Mouse (Mus musculus) neural tube, embryonic 15.5 days (tissue): ENCODE results near the gene Soat2. TPM values are rescaled to one million over a fixed set of nuclear protein-coding genes. Genes with fewer than 3 reads are reported as not detected.

Experiments used
- ATAC-seq: fragments of 200-750 bp; cut with Nextera tagmentation; 2 replicates; pipeline ENCODE4 v1.8.0; 2017; ENCODE audit warnings: mild to moderate bottlenecking, moderate TSS enrichment, moderate library complexity; ENCODE audit not compliant: low FRiP score
- H3K27ac ChIP-seq: fragments of 300-500 bp; sonication (generic); replicated peaks from 2 replicates; pipeline ENCODE4 v1.5.1; 2015; ENCODE audit warnings: mild to moderate bottlenecking, inconsistent platforms
- H3K27me3 ChIP-seq: fragments of 300-500 bp; sonication (generic); replicated peaks from 2 replicates; pipeline ENCODE4 v1.6.1; 2015; ENCODE audit warnings: inconsistent platforms
- H3K36me3 ChIP-seq: fragments of 300-500 bp; sonication (generic); 2 replicates; pipeline ENCODE4 v1.6.1; 2015; ENCODE audit warnings: inconsistent platforms
- H3K4me1 ChIP-seq: fragments of 300-500 bp; sonication (generic); 2 replicates; pipeline ENCODE4 v1.6.1; 2015; ENCODE audit warnings: inconsistent platforms
- H3K4me2 ChIP-seq: fragments of 300-500 bp; sonication (generic); 2 replicates; pipeline ENCODE4 v1.6.1; 2015; ENCODE audit warnings: inconsistent platforms, mild to moderate bottlenecking, moderate library complexity
- H3K4me3 ChIP-seq: fragments of 300-500 bp; sonication (generic); replicated peaks from 2 replicates; pipeline ENCODE4 v1.5.1; 2015; ENCODE audit warnings: mild to moderate bottlenecking, inconsistent platforms
- H3K9ac ChIP-seq: fragments of 300-500 bp; sonication (generic); replicated peaks from 2 replicates; pipeline ENCODE4 v1.6.1; 2015; ENCODE audit warnings: mild to moderate bottlenecking, inconsistent platforms
- H3K9me3 ChIP-seq: fragments of 300-500 bp; sonication (generic); replicated peaks from 2 replicates; pipeline ENCODE4 v1.6.1; 2016; ENCODE audit warnings: inconsistent platforms
- WGBS: fragments of 180-500 bp; shearing (Covaris S2); methylation state at CpG from one replicate; pipeline ENCODE4 v1.1.7; 2015; ENCODE audit warnings: mixed read lengths; 5-methylcytosine and 5-hydroxymethylcytosine counted together
- polyA plus RNA-seq: library from polyadenylated mRNA; unstranded; fragments of >200 nt; fragmentation: Nextera tagmentation; extraction: Ambion mirVana; gene quantifications from 2 replicates; pipeline ENCODE4 v1.2.1, GENCODE M21; 2015

Gene Soat2
- polyA plus RNA-seq, 1 experiment from 2014 or later: 0.06 TPM

DNA sequence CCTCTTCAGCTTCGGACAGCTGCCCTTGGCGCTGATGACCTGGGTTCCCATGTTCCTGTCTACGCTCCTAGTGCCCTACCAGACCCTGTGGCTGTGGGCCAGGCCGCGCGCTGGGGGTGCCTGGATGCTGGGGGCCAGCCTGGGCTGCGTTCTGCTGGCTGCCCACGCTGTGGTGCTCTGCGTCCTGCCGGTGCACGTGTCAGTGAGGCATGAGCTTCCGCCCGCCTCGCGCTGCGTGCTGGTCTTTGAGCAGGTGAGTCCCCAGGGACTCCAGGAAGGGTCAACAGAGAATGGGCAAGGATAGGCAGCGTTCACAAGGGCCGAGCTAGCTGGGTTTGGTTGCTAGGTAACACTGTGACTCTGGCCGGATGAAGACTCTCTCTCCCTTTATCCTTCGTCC is 6.5 kb downstream of the Soat2 start:
- 32% methylated on average over 20 of the region's 20 CpGs for WGBS
- Histone ChIP-seq H3K4me2 (peak overlapping the region; percentile 11; the same call in 1 of the 2 replicates), H3K27me3 (no peaks in the 10 kb centered on the region), H3K9ac (no peak overlapping the region), H3K9me3 (no peaks in the 10 kb centered on the region), H3K4me1 (peaks cover 8% of the 10 kb centered on the region; the same call in 1 of the 2 replicates), H3K36me3 (no peaks in the 10 kb centered on the region), H3K27ac (no peak overlapping the region), H3K4me3 (no peak overlapping the region)
- ATAC-seq: no peak

- Histone ChIP-seq H3K27me3 (no peaks in the 10 kb centered on the region), H3K9ac (no peak overlapping the region), H3K27ac (no peak overlapping the region), H3K36me3 (no peaks in the 10 kb centered on the region), H3K4me3 (no peak overlapping the region), H3K4me1 (peaks cover 4% of the 10 kb centered on the region; the same call in 1 of the 2 replicates), H3K9me3 (no peaks in the 10 kb centered on the region), H3K4me2 (no peak overlapping the region)
- 72% methylated on average over 27 of the region's 27 CpGs for WGBS
- ATAC-seq: no peak
Observed at GRCm38 (mm10) chr15:102160415-102161060, 10.2 kb downstream of the Soat2 start.

DNA sequence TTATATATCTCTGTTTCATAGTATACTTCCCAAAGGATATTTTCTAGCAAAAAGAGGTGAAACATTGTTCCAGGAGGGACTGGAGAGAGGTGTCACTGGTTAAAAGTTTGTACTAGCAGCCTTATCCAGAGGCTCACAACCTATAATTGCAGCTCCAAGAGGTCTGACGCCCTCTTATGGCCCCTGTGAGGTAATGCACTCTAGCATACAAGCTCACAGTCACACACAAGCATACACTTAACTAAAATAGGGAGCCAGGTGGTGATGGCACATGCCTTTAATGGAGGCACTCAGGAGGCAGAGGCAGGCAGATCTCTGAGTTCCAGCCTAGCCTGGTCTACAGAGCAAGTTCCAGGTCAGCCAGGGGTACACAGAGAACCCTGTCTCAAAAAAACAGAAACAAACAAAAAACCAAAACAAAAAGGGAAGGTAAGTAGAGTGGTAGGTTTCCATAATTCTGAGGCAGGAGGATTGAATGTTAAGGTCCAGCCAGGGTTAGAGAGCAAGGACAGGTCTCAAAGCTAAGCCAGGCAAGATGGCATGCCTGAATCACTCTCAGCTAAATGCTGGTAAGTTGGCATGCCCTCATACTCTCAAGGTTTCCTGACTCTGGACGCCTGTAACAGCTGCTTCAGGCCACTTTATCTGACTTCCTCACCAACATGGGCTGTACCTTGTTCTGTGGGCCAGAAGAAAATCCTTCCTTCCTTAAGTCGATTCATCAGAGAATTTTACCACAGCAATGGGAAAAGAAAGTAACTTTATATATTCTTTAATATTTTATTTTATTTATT is 13.8 kb downstream of the Soat2 start:
- Histone ChIP-seq H3K4me3 (no peak overlapping the region), H3K27ac (no peak overlapping the region), H3K9me3 (no peaks in the 10 kb centered on the region), H3K4me1 (no peaks in the 10 kb centered on the region), H3K9ac (no peak overlapping the region), H3K27me3 (no peaks in the 10 kb centered on the region), H3K36me3 (no peaks in the 10 kb centered on the region), H3K4me2 (no peak overlapping the region)
- WGBS: 64% methylated on average over 3 of the region's 3 CpGs
- no peak for ATAC-seq

- 61% methylated on average over 6 of the region's 6 CpGs for whole genome bisulfite sequencing
- Histone ChIP-seq H3K27ac (no peak overlapping the region), H3K9ac (no peak overlapping the region), H3K4me3 (no peak overlapping the region), H3K4me1 (no peaks in the 10 kb centered on the region), H3K27me3 (no peaks in the 10 kb centered on the region), H3K4me2 (no peak overlapping the region), H3K36me3 (no peaks in the 10 kb centered on the region), H3K9me3 (no peaks in the 10 kb centered on the region)
- no peak for ATAC-seq
Observed at GRCm38 (mm10) chr15:102165468-102166100, 15.3 kb downstream of the Soat2 start.

GRCm38 (mm10) chr15:102167620-102168021 is 17.3 kb downstream of the Soat2 start:
- no peaks in the 10 kb centered on the region for H3K9me3 ChIP-seq
- H3K4me1 ChIP-seq: no peaks in the 10 kb centered on the region
- H3K4me2 ChIP-seq: no peak overlapping the region
- H3K36me3 ChIP-seq: no peaks in the 10 kb centered on the region
- H3K27ac ChIP-seq: no peak overlapping the region
- H3K9ac ChIP-seq: no peak overlapping the region
- no peak for ATAC-seq
- H3K4me3 ChIP-seq: no peak overlapping the region
- H3K27me3 ChIP-seq: no peaks in the 10 kb centered on the region
- 61% methylated on average over 6 of the region's 6 CpGs for WGBS

GRCm38 (mm10) chr15:102169064-102169463 is 18.7 kb downstream of the Soat2 start:
- Histone ChIP-seq H3K4me2 (no peak overlapping the region), H3K36me3 (no peaks in the 10 kb centered on the region), H3K4me1 (no peaks in the 10 kb centered on the region), H3K4me3 (no peak overlapping the region), H3K27me3 (no peaks in the 10 kb centered on the region), H3K27ac (no peak overlapping the region), H3K9ac (no peak overlapping the region), H3K9me3 (no peaks in the 10 kb centered on the region)
- WGBS: 73% methylated on average over 2 of the region's 2 CpGs
- ATAC-seq: no peak

GRCm38 (mm10) chr15:102173581-102173980 is 23.3 kb downstream of the Soat2 start:
- Histone ChIP-seq H3K9ac (no peak overlapping the region), H3K4me1 (no peaks in the 10 kb centered on the region), H3K4me2 (no peak overlapping the region), H3K27ac (no peak overlapping the region), H3K27me3 (no peaks in the 10 kb centered on the region), H3K36me3 (0 out of 2 replicates have a peak, but pooled peaks cover 3% of the 10 kb centered on the region), H3K9me3 (no peaks in the 10 kb centered on the region), H3K4me3 (no peak overlapping the region)
- WGBS: 97% methylated on average over 3 of the region's 3 CpGs
- ATAC-seq: no peak

DNA sequence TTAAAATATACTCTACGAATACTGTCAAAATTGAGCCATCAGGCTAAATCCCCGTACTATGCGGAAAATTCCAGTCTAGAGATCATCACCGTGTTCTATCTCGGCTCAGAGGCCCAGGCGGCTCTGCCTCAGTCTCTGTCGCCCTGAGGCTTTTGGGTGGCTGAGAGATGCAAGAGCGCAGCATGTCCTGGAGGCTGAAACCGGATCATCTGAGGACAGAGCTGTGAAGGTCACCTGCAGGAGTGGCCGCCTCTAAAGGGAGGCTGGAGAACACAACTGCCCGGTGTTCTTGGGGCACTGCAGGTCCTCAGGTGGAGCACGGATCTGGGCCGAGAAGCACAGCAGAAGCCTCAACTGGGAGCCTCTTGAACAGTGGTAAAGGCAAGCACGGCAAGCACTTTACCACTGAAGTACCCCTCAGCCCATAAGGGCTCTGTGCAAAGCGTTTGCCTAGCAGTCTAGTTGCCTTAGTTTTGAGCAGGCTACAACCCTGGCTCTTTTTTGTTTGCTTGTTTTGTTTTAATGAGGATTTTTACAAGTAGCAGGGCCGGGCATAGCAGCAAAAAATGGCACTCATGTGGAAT is 25.5 kb downstream of the Soat2 start:
- Histone ChIP-seq H3K27me3 (no peaks in the 10 kb centered on the region), H3K4me3 (no peak overlapping the region), H3K27ac (no peak overlapping the region), H3K4me1 (no peaks in the 10 kb centered on the region), H3K36me3 (0 out of 2 replicates have a peak, but pooled peaks cover 7% of the 10 kb centered on the region), H3K9me3 (no peaks in the 10 kb centered on the region), H3K4me2 (no peak overlapping the region), H3K9ac (no peak overlapping the region)
- 90% methylated on average over 16 of the region's 16 CpGs for WGBS
- ATAC-seq: no peak

- Histone ChIP-seq H3K27ac (no peak overlapping the region), H3K9ac (no peak overlapping the region), H3K9me3 (no peaks in the 10 kb centered on the region), H3K36me3 (0 out of 2 replicates have a peak, but pooled peaks cover 7% of the 10 kb centered on the region), H3K4me2 (no peak overlapping the region), H3K4me1 (no peaks in the 10 kb centered on the region), H3K27me3 (no peaks in the 10 kb centered on the region), H3K4me3 (no peak overlapping the region)
- WGBS: 87% methylated on average over 7 of the region's 7 CpGs
- no peak for ATAC-seq
Observed at GRCm38 (mm10) chr15:102176571-102177316, 26.4 kb downstream of the Soat2 start.

GRCm38 (mm10) chr15:102177417-102177816 is 27.1 kb downstream of the Soat2 start:
- Histone ChIP-seq H3K9ac (no peak overlapping the region), H3K4me3 (no peak overlapping the region), H3K4me2 (no peak overlapping the region), H3K27me3 (no peaks in the 10 kb centered on the region), H3K9me3 (no peaks in the 10 kb centered on the region), H3K4me1 (no peaks in the 10 kb centered on the region), H3K36me3 (0 out of 2 replicates have a peak, but pooled peaks cover 7% of the 10 kb centered on the region), H3K27ac (no peak overlapping the region)
- WGBS: 87% methylated on average over 8 of the region's 8 CpGs
- no peak for ATAC-seq

GRCm38 (mm10) chr15:102178279-102178678 is 28.0 kb downstream of the Soat2 start:
- Histone ChIP-seq H3K9me3 (no peaks in the 10 kb centered on the region), H3K4me2 (no peak overlapping the region), H3K4me1 (no peaks in the 10 kb centered on the region), H3K9ac (no peak overlapping the region), H3K36me3 (0 out of 2 replicates have a peak, but pooled peaks cover 9% of the 10 kb centered on the region), H3K27me3 (no peaks in the 10 kb centered on the region), H3K27ac (no peak overlapping the region), H3K4me3 (no peak overlapping the region)
- ATAC-seq: no peak
- WGBS: 9% methylated on average over 6 of the region's 6 CpGs
